Mouse (Mus musculus) myocyte (in vitro differentiated cells): Measurements from ENCODE around the gene Sncg.

Experiments used
- E2F4 ChIP-seq: IDR thresholded peaks from one replicate; pipeline ENCODE4 v1.6.1; 2011; ENCODE audit warnings: mild to moderate bottlenecking, control low read depth, moderate library complexity; ENCODE audit not compliant: insufficient read depth
- MAX ChIP-seq: IDR thresholded peaks from one replicate; pipeline ENCODE4 v1.6.1; 2011; ENCODE audit warnings: low read depth, mild to moderate bottlenecking, control low read depth
- POLR2A ChIP-seq: IDR thresholded peaks from one replicate; pipeline ENCODE4 v1.6.1; 2011; ENCODE audit warnings: low read depth, mild to moderate bottlenecking, control low read depth, moderate library complexity; ENCODE audit not compliant: insufficient read length
- TCF3 ChIP-seq: IDR thresholded peaks from one replicate; pipeline ENCODE4 v1.6.1; 2011; ENCODE audit warnings: low read depth, control low read depth; ENCODE audit not compliant: insufficient read length

DNA sequence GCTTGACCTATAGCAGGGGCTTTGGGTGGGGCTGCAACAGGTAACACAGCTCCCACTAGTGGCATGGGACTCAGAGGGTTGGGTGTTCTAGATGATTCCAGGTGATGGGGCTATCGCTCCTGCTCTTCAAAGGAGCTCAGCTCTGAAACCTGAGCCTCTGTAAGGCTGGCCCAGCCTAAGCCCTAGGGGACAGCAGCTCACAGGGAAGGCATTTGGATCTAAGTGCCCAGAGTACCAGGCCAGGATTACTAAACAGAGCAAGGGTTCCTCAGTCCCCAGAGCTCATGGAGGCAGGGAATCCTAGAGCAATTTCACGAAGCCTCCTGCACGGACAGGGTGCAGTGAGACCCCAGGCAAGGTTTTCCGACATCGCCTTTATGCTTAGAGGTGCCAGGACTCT is 1.4 kb upstream of the Sncg start:
- no peak for TF ChIP-seq POLR2A
- no peak for TF ChIP-seq E2F4
- TF ChIP-seq TCF3, result no peak
- no peak for TF ChIP-seq MAX
